Mouse (Mus musculus): ENCODE results near the gene Eya2. TPM values are rescaled to one million over a fixed set of nuclear protein-coding genes. Genes with fewer than 3 reads are reported as not detected.
"Not testable (repeated sequence)": the region's sequence is repeated elsewhere in the genome, so short reads cannot be mapped to it uniquely, and the experiment has no call there.

Eya2 gene
- total RNA-seq (2021) = 1 to 10 TPM; 1.3 to 3.8 TPM
- long read RNA-seq, experiment 1, partial matches to known transcripts = 0 of 2 reads
- long read RNA-seq, experiment 1, other reads (novel, unspliced or antisense) = 1 of 2 reads
- long read RNA-seq, experiment 2 = 0 reads

DNA sequence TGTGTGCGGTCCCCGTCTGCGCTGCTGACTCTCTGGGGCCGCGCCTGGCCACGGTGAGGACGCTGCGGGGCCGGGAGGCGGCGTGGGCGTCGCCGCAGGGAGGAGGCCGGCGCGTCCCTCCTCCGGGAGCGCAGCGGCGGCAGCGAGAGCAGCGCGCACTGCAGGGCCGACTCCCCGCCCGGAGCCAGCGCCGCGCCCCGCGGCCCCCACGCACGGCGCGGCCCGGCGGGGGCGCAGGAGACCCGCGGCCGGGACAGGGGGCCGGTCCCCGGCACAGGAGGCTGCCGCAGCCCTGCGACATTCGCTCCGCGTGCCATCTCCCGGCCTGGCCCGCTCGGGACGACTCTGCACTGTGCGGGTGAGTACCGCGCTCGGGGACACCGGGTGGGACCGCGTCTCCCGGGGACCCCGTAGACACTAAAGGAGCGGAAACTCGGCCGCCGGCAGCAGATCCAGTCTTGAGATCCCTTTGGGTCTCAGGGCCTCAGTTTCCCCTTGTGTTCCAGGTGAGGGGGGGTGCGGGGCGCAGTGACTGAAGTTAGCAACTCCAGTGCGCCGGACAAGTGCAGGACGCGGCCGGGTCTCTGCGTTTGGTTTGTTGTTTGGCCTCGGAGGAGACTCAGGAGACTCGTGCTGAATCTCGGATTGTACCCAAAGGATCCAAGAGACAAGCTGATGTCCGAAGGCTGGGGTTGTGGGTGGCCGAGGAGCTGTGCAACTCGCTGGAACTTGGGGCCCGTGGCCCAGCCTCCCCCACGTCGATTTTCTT is at the start of gene Eya2:
TSS of gene Eya2 (plus strand) at position 126 of the 769 bp plus-strand sequence.
- peak; percentile 39 for DNase-seq

DNA sequence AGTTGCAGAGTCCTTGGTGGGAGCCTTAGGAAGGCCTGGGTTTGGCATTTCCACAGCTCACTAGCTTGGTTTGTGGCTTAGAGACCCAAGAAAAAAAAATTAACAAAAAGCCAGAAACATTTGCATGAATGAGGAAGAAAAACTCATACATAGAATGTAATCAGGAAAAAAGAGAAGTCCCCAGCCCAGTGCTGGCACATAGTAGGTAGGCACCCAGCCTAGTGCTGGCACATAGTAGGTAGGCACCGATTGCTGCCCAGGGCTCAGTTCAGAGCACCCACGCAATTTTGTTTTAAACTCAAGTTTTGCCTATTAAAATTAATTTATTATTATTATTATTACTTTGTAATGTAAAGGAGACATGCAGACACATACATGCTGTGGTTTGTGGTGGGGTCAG is 49.1 kb upstream of the Eya2 start:
- DNase-seq = no peak

DNA sequence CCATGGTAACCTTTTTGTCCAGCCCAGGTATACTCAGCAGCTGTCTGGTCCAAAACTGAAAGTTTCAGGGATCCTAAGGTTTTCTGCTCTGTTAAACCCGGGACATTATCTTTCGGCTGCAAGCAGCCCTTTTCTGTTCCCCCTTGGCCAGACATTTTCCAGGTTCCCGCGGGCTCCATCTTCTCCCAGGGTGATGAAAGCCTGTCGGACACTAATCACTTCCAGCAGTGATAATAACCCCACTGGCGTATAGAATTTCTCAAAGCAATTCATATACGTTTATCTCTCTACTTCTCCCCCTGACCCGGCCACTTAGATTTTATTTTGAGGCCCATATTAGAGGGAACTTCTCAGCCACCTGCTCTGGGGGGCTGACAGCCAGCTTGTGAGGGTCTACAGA is 48.5 kb upstream of the Eya2 start:
- DNase-seq = no peak

DNA sequence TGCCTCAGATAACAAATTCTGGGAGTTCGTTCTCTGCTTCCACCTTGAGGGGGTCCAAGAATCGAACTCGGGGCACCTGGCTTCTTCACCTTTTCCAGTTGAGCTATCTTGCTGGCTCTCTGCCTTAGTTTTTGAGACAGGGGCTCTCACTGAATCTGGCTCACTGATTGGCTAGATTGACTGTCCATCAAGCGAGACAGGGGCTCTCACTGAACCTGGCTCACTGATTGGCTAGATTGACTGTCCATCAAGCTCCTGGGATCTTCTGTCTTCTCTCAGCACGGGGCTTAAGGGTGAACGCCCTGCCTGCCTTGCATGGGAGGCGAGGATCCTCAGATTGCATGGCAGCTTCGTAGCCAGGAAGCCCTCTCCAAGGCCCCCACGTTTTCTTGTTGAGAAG is 47.4 kb upstream of the Eya2 start:
- peak; percentile 23 for DNase-seq

DNA sequence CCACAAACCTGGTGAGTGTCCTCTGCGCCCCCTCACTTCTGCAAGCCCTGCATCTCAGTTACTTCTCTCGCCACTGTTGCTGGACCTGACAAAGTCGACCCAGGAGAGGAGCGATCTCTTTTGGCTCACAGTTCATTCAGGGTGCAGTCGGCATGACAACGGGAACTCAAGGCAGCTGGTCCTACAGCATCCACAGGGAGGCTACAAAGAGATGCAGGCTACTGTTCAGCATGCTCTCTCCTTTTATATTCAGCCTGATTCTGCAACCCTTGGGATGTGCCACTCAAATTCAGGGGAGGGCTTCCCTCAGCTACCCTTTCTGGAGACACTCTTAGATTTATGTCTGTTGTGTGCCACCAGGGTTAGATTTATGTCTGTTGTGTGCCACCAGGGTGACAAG is 46.2 kb upstream of the Eya2 start:
- DNase-seq = no peak

DNA sequence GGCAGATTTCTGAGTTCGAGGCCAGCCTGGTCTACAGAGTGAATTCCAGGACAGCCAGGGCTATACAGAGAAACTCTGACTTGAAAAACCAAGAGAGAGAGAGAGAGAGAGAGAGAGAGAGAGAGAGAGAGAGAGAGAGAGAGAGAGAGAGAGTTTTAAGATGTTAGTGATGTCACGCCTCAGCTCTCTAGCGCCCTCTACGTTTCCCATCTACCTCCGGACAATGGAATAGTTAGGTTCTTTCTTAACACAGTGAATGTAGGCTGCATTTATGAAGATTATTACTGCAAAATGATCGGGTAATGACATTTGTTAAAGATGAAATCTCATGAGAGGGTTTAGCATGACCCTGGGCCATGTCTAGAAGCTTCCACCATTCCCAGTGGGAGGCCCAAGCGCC is 44.4 kb upstream of the Eya2 start:
- DNase-seq = not testable (repeated sequence)

DNA sequence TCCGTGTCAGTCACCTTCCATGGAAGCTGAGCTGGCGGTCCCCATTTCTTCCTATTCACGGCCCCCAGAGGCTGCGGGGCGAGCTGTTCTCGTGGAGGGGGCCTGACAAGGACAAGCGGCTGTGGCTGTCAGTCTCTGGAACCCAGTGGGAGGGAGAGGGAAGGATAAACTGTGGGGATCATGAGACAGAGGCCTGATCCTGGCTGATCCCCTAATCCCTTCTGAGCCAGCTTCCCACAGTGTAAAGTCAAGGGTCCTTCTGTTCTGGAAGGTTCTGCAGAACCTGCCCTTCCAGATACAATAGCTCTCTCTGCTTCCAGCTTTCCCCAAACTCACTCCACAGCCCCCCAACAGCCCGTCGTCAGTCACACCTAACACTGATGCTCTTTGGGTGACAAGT is 40.8 kb upstream of the Eya2 start:
- DNase-seq = no peak

DNA sequence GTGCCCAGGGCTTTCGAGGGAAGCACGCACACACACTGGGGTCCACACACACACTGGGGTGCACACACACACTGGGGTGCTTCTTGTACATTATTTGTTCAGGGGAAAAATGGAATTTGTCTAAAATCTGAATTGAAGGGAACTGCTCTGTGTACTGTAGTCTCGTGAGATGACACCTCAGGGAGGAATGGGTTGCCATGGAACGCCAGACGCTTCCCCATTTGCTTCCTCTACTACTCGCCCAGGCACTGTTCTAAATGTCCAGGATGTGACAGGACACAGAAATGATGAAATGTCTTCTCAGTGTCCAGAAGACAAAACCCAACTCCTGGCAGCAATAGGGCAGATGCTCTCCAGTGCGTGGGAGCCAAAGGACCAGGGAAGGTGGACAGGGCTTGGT is 37.6 kb upstream of the Eya2 start:
- no peak for DNase-seq

DNA sequence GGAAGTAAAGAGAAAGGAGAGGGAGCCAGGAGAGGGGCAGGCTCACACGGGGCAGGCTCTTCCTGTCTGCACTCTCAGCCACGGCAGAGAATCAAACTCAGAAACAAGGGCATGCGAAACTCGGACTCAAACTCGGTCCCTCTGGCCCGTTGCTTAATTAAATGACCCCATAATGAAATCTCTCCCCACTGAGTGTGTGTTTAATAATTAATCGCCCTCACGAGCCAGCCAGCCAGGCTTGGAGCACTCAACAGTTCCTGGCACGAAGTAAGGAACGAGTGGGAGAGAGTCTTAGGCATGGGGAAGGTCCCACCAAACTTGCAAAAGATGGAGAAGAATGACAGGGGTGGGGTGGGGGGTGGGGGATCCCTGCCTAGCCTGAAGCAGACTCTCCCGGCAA is 35.9 kb upstream of the Eya2 start:
- no peak for DNase-seq

DNA sequence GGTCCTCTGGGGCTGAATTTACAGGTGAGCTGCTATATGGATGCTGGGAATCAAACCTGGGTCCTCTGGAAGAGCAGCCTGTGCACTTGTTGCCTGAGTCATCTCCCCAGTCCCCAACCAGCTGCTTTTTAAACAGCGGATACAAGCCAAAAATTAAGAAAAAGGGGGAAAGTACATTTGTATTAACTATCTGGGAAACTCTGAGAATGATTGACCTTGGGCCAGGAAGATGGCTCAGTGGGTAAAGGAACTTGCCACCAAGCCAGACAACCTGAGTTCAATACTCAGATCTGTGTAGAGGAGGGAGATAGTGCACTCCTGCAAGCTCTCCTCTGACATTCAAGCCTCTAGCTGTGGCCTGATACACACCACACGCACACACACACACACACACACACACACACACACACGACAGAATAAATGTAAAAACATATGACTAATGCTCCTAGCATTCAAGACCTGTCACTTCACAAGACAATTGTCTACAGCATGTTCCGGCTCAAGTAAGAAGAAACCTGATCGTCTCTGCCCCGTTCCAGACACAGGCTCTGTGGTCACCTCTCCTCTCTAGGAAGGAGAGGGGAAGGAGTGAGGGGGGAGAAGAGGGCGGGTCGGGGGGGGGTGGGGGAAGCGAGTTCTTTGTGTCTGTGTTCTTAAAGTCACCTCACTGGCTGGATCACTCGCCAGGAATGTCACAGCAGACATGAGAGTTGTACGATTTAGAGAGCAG is 35.2 kb upstream of the Eya2 start:
- no peak for DNase-seq

DNA sequence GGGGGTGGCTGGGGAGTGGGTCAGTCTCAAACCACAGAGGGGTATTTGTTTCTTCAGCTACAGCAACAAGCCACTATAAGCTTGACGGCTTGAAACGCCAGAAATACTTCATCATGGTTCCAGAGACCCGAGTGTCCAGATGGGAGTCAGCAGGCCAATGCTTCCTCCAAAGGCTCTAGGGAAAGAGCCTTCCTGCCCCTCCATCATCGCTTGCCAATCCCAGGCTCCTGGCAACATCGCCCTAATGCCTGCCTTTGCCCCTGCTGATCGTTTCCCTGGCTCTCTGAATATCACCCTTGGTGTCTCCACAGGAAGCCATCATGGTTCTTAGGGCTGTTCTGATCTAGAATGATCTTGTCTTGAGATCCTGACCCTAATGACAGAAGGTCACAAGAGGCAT is 33.0 kb upstream of the Eya2 start:
- no peak for DNase-seq

DNA sequence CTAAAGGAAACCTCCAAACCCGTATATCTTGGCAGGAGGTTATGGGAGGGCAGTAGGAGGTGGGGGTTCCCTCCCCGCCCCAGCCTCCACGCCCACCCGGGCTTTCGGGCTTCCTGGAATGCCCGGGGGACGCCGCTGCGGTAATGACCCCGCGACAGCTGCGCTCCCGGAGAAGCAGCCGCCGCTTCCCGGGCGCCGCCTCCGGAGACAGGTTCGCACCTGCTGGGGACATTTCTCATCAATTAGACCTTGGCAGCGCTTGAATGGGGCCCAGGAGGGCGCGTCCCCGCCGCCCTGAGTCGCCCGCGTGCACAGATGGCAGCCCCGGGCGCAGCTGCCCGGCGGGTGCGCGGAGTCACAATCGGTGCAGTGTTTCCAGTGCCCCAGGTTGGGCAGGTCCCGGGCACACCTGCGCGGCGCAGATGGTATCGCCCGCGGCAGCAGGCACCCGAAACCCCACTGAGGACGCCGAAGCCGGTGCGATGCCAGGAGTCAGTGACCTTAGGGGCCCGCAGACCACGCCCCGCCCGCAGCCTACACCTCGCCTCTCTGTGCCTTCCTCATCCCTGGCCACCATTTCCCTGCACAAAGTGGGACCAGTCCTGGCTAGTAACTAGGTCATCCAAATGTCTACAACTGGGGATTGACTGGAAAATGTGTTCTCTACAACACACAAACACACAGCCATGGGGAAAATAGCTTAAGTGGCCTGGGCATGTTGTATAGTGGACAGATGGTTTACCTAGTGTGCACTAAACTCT is 31.4 kb upstream of the Eya2 start:
- peak; percentile 19 for DNase-seq

DNA sequence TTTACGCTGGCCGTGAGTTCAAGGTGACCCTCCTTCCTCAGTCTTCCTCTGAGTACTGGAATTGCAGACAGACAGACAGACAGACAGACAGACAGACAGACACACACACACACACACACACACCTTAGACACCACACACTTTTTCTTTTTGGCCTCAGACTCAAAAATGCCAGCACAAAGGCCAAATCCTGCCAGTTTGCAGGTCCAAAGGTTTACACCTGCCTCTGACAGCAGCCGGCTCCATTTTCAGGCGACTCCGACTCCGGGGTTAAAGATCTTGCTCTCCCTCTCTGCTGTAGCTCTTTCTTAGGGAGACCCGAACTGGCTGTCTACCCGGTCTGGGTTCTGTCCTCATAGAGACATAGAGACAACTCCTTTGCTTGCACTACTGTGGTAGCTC is 30.7 kb upstream of the Eya2 start:
- DNase-seq = no peak

DNA sequence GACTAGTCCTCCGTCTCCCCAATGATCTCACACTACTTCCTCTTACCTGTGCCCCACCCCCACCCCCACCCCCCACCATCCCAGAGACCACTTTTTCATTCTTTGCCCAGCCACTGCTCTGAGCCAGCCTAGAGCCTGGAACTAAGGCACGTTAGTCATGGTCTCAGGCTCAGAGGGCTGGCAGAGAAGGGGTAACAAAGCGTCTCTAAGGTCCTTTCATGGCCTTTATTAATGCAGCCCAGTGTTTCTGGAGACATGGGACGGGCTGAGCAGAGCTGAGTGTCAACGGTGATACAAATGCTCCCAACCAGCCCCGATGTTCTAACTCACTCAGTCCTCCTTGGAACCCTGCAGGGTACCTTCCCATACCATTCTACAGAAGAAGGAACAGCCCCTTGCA is 30.2 kb upstream of the Eya2 start:
- no peak for DNase-seq

DNA sequence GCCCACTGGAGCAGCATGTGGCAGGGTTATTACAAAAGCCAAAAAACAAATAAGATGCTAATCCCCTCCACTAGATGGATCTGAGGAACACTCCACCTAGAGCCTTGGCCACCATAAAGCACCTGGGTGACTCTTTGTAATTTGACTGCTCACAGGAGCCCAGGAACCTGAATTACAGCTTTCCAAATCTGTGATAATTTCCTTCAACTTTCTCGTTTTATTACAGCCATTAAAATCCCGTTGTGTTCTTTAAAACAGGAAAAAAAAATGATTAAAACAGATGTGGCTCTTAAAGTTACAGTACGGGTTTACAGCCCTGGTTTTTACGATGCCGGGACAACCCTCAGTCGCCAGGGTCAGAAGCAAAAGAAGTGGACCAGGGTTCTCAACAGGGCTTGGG is 27.9 kb upstream of the Eya2 start:
- DNase-seq = no peak

DNA sequence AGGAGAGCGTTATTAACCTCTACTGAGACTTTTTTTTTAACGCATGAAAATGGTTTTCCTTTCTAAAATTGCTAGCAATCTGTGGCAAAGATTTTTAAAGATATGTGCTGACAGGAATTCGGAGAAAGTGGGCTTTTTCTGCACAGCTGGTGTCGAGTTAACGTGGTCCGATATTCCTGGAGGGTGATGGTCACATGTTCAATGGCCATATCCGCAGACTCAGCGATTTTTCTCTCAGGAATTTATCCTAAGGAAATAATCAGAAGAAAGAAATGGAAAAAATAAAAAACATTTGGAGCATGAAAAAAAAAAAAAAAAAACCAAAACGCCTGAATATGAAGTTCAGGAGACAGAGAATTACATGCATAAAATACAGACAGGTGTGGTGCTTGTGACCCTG is 27.0 kb upstream of the Eya2 start:
- DNase-seq = no peak

DNA sequence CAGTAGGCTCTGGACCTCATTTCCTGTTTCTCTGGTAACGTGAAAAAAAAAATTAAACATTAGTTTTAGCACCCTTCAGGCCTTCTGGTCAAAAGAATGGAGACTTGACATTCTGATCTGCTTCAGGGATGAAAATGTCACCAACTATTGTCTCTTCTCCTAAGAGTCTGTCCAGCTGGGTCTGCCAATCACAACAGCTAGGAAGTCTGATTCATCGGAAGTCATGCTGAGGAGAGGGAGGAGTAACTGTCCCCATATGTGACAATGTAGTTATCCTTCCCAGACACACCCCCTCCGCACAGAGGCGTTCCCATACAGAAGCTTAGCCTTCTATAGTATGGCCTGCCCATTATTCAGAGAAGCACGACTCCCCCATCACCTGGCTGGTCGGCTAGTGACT is 25.9 kb upstream of the Eya2 start:
- no peak for DNase-seq

DNA sequence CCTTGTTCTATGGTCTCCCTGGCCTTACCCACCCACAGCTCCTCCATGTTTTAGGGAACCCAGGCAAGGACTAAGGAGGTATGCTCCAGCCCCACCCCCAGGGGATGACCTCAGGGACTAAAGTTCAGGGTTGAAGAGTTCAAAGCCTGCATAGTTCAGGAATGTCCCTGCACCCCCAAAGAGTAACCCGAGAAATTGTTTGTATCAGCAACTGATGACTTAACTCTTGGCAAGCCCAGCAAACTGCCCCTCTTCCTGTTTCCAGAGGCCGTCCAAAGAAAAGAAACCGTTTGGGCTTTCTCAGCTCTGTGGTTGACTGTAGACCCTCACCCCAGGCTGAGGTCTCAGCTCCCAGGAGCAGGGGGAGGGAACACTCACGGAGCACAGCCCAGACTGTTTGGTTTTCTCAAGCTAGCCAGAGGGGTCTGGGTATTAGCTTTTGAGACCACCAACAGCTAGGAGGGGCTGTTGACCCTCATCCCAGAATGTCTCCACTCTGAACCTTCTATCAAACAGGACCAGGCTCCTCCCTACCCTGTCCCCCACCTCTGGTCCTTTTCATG is 23.5 kb upstream of the Eya2 start:
- DNase-seq = no peak

DNA sequence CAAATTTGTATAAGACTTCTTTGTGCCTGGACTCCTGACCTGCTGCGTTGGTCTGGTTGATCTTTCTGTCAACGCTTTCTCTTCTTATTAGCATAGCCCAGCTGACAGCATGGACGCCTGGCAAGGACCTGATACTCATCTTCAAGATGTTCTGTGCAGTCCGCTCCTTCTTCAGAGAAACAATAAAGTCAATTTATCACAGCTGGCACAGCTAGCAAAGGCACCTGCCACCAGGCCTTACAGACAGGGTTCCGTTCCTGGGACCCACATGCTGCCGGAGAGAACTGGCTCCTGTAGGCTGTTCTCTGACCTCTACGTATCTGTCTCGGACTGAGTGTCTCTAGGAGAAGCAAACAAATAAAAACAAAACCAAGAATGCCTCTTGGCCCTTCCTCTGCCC is 11.8 kb upstream of the Eya2 start:
- DNase-seq = no peak

DNA sequence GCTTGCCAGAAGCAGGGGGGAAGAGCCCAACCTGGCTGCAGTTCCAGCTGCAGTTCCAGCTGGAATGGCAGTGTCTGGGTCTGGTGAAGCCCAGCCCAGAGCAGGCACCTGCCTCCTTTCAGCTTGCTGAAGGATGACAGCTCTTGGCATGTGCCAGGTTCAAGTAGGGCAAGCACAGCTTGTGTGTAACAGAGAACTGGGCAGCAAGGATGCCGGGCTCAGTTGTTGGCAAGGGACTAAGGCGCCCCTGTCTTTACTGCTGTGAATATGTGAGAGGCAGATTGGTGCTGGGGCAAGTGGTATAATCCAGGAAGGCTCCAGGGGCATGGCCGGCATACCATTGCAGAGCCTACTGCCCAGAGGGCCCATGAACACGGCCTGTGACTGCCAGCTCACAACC is 11.3 kb upstream of the Eya2 start:
- DNase-seq = no peak

DNA sequence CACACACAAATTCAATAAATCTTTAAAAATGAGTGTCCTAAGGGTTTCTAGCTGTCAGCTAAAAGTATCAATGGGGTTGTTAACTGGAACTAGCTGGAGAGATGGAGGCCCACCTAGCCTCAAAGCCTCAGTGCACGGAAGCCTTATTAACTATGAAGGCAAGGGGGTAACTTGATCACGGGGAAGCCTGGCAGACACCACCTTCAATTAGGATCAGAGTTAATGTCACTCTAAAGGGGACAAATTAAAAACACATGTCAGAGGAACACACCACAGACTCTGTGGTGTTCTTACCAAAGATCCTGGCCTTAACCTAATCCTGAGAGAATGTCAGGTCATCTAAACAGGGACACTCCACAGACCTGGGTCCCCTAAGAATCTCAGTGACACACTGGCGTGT is 10.3 kb upstream of the Eya2 start:
- no peak for DNase-seq

DNA sequence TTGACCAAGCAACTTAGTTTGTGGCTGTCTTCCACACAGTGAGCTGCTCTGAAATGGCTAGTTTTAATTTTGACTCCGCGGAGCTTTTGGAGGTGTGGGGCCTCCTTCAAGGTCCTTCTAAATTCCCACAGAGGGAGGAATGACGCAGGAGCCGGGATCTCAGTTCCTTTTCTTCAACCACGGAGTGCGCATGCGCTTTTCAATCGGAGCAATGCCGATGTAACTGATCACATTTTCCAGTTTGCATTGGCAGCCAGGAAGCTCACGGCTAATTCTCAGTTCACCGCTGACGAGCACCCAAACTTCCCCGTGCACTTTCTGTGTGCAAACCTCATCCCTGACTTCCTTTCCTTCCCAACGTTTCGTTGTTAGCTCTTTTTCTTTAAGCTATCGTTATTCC is 4.1 kb upstream of the Eya2 start:
- DNase-seq = no peak

DNA sequence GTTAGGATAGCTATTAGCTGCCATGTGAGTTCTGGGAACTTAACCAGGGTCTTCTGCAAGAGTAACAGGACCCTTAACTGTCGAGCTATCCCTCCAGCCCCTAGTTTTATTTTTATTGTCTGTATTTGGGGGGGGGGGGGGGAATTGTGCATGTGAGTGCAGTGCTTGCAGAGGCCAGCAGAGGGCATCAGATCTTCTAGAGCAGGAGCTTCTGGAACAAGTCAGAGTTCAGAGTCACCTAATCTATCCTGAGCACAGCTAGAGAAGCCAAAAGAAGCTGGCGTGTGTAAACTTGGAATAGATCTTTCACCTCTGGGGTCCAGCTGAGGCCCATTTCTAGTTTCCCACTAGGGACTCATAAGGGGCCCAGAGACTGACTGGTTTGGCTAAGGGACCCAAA is 1.1 kb upstream of the Eya2 start:
- no peak for DNase-seq

Data from gastrocnemius, postnatal 25 days (tissue).